Mouse (Mus musculus): ENCODE results near the gene Mapre3. TPM values are rescaled to one million over a fixed set of nuclear protein-coding genes. Genes with fewer than 3 reads are reported as not detected.
"Not testable (repeated sequence)": the region's sequence is repeated elsewhere in the genome, so short reads cannot be mapped to it uniquely, and the experiment has no call there.

Mapre3 gene
- polyA plus RNA-seq, 1 experiment = 51.9 TPM

- DNase-seq (ENCODE audit: low spot score) = not testable (repeated sequence)
These were observed 67.4 kb downstream of the Mapre3 start for GRCm38 (mm10) chr5:30881839-30882238.

- DNase-seq (ENCODE audit: low spot score) = no peak
These were observed 71.8 kb downstream of the Mapre3 start for GRCm38 (mm10) chr5:30886209-30886608.

GRCm38 (mm10) chr5:30886731-30887130, 72.3 kb downstream of the Mapre3 start:
- DNase-seq (ENCODE audit: low spot score) = no peak

GRCm38 (mm10) chr5:30887331-30887761, 72.9 kb downstream of the Mapre3 start:
- DNase-seq (ENCODE audit: low spot score) = peak; percentile 48

- DNase-seq (ENCODE audit: low spot score) = peak; percentile 83
These were observed 73.5 kb downstream of the Mapre3 start for GRCm38 (mm10) chr5:30887858-30888336.

GRCm38 (mm10) chr5:30888337-30889087, 74.1 kb downstream of the Mapre3 start, which contains the start of gene Agbl5:
Gene Agbl5 (plus strand): TSS chr5:30888694.
- DNase-seq (ENCODE audit: low spot score) = peak; percentile 90

- DNase-seq (ENCODE audit: low spot score) = peak; percentile 39
These were observed 74.8 kb downstream of the Mapre3 start for GRCm38 (mm10) chr5:30889088-30889754.

- DNase-seq (ENCODE audit: low spot score) = no peak
These were observed 75.9 kb downstream of the Mapre3 start for GRCm38 (mm10) chr5:30890375-30890774.

GRCm38 (mm10) chr5:30901860-30902259, 87.4 kb downstream of the Mapre3 start:
- DNase-seq (ENCODE audit: low spot score) = no peak

- peak; percentile 95 for DNase-seq (ENCODE audit: low spot score)
These were observed 93.1 kb downstream of the Mapre3 start, which contains the start of gene Ost4 for GRCm38 (mm10) chr5:30907413-30908059. Gene Ost4 (minus strand): TSS chr5:30907788.

- no peak for DNase-seq (ENCODE audit: low spot score)
These were observed 94.2 kb downstream of the Mapre3 start for GRCm38 (mm10) chr5:30908426-30909299.

GRCm38 (mm10) chr5:30909300-30909659, 94.8 kb downstream of the Mapre3 start:
- DNase-seq (ENCODE audit: low spot score) = no peak

GRCm38 (mm10) chr5:30909863-30910262, 95.4 kb downstream of the Mapre3 start:
- DNase-seq (ENCODE audit: low spot score) = no peak

- DNase-seq (ENCODE audit: low spot score) = no peak
These were observed 96.0 kb downstream of the Mapre3 start for GRCm38 (mm10) chr5:30910481-30910880.

GRCm38 (mm10) chr5:30912156-30912555, 97.7 kb downstream of the Mapre3 start:
- DNase-seq (ENCODE audit: low spot score) = no peak

GRCm38 (mm10) chr5:30913060-30913841, 98.8 kb downstream of the Mapre3 start, which contains the start of gene Emilin1:
Gene Emilin1 (plus strand): TSS chr5:30913402.
- no peak for DNase-seq (ENCODE audit: low spot score)

- no peak for DNase-seq (ENCODE audit: low spot score)
These were observed 99.7 kb downstream of the Mapre3 start for GRCm38 (mm10) chr5:30914101-30914635.

GRCm38 (mm10) chr5:30914849-30915248, 100.4 kb downstream of the Mapre3 start:
- DNase-seq (ENCODE audit: low spot score) = no peak

- no peak for DNase-seq (ENCODE audit: low spot score)
These were observed 101.0 kb downstream of the Mapre3 start for GRCm38 (mm10) chr5:30915456-30915855.
